Mouse (Mus musculus) kidney, postnatal 0 days (tissue): ENCODE measurements at regions not wholly inside any gene's neighbourhood (a gene's known extent, or its start where the extent isn't known, plus 50 kb on each side); places are given as distances from the start of the nearest gene placed in this dataset.

Experiments used
- ATAC-seq: fragments of 200-750 bp; cut with Nextera tagmentation; replicated peaks from 2 replicates; pipeline ENCODE4 v1.8.0; 2017; ENCODE audit warnings: low read depth, moderate number of reproducible peaks, moderate TSS enrichment, moderate library complexity; ENCODE audit not compliant: low FRiP score
- DNase-seq: peaks from one replicate; pipeline ENCODE4 v3.0.0-alpha.2; 2016; ENCODE audit warnings: low spot score
- H3K27ac ChIP-seq: fragments of 300-500 bp; sonication (generic); 2 replicates; pipeline ENCODE4 v1.5.1; 2014; ENCODE audit warnings: mild to moderate bottlenecking
- H3K27me3 ChIP-seq: fragments of 300-500 bp; sonication (generic); 2 replicates; pipeline ENCODE4 v1.6.1; 2014; ENCODE audit warnings: low read length, mixed read lengths; ENCODE audit not compliant: insufficient read depth
- H3K36me3 ChIP-seq: fragments of 300-500 bp; sonication (generic); 2 replicates; pipeline ENCODE4 v1.6.1; 2014; ENCODE audit warnings: low read length, mixed read lengths; ENCODE audit not compliant: insufficient read depth
- H3K4me1 ChIP-seq: fragments of 300-500 bp; sonication (generic); replicated peaks from 2 replicates; pipeline ENCODE4 v1.6.1; 2014; ENCODE audit warnings: antibody characterized with exemption, low read length, mixed read lengths; ENCODE audit not compliant: insufficient read depth
- H3K4me2 ChIP-seq: fragments of 300-500 bp; sonication (generic); 2 replicates; pipeline ENCODE4 v1.6.1; 2014; ENCODE audit warnings: mild to moderate bottlenecking, low read length, moderate library complexity, mixed read lengths
- H3K4me3 ChIP-seq: fragments of 300-500 bp; sonication (generic); replicated peaks from 2 replicates; pipeline ENCODE4 v1.5.1; 2014; ENCODE audit warnings: low read depth, low read length
- H3K9ac ChIP-seq: fragments of 300-500 bp; sonication (generic); 2 replicates; pipeline ENCODE4 v1.6.1; 2014; ENCODE audit warnings: low read depth, low read length
- H3K9me3 ChIP-seq: fragments of 300-500 bp; sonication (generic); replicated peaks from 2 replicates; pipeline ENCODE4 v1.6.1; 2016; ENCODE audit warnings: low read length, inconsistent platforms, mixed read lengths
- CTCF ChIP-seq: IDR thresholded peaks from 2 replicates; pipeline ENCODE4 v1.5.1; 2016; ENCODE audit warnings: antibody characterized with exemption, low read depth, mild to moderate bottlenecking, moderate library complexity

- DNase-seq (no peak), ATAC-seq (no peak)
- H3K4me3 ChIP-seq: no peak overlapping the region
- H3K9ac ChIP-seq: no peak overlapping the region
- H3K27me3 ChIP-seq: no peaks in the 10 kb centered on the region
- no peak for TF ChIP-seq CTCF
- peaks cover 21% of the 10 kb centered on the region for H3K4me1 ChIP-seq
- H3K27ac ChIP-seq: no peak overlapping the region
- H3K4me2 ChIP-seq: no peak overlapping the region
- H3K36me3 ChIP-seq: no peaks in the 10 kb centered on the region
- H3K9me3 ChIP-seq: no peaks in the 10 kb centered on the region
Observed at GRCm38 (mm10) chr17:29440490-29440889, 50.1 kb upstream of the Pim1 start.
